Mouse (Mus musculus) T-helper 1 cell (primary cell): ENCODE measurements at regions not wholly inside any gene's neighbourhood (a gene's known extent, or its start where the extent isn't known, plus 50 kb on each side); places are given as distances from the start of the nearest gene placed in this dataset.

ENCODE experiments used
- in situ Hi-C: fragments of 300-600 bp; cut with MboI, MseI; formaldehyde crosslinking; loops from one replicate; pipeline ENCODE4 v1.15.1; 2025; ENCODE audit warnings: high pct_unique_total_duplicates

GRCm38 (mm10) chr16:24218162-24218849 lies 175.0 kb upstream of the Lpp start:
- in situ Hi-C loops, result no loop called here

DNA sequence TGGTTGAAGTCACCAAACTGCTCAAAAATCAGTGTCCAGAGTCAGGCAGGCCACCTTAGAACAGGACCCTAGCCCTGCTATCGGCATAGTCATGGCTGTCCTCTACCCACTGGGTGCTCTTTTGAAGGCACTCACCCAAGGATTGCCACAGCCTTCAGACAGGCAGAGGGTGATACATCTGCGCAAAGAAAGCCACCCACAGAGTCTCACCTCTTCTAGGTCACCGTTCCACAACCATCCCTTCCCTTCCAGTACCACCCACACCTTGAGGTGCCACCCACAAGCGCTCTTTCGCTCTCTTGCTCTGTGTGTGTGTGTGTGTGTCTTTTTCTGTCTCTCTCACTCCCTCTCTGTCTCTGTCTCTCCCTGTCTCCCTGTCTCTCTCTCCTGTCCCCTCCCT lies 176.5 kb upstream of the Lpp start:
- in situ Hi-C loops, result no loop called here

DNA sequence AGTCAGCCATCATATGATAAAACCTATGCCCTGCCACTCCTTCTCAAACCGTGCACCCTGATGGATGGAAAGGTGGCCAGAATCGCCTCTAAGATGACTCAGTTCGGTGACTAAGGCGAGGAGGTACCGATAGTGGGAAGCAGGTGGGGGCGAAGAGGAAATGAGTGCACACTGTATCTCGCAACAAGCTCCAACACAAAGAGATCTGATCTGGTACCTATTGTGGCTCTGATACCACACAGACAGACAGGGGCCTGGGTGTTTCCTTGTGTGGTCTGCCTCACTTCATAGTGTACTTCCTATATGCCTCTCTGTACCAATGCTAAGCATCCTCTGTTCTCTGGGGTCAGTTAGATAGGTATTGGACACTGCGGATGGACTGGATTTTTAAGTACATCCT lies 178.0 kb upstream of the Lpp start:
- in situ Hi-C loops, result no loop called here

DNA sequence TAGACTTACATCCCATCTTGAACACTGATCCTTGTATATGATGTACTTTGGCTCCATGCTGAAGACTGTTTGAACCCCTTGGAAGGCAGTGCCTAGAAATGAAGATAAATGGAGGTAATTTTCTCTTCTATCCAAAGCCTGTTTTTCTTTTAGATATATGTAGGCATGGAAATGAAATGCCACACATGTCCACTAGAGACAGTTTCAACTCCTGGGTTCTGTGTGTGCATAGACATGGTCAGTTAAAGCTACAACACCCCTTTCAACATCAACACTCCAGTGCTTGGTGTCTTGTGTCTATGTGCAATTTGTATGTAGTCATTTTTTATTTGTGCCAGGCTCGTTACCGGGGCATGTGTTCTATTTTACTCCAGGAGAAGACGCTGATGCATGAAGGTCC lies 179.7 kb upstream of the Lpp start:
- in situ Hi-C loops, result no loop called here

GRCm38 (mm10) chr16:24212702-24213101 lies 180.6 kb upstream of the Lpp start:
- in situ Hi-C loops, result no loop called here

- in situ Hi-C loops, result no loop called here
These were observed 181.7 kb upstream of the Lpp start for GRCm38 (mm10) chr16:24211588-24211987.

DNA sequence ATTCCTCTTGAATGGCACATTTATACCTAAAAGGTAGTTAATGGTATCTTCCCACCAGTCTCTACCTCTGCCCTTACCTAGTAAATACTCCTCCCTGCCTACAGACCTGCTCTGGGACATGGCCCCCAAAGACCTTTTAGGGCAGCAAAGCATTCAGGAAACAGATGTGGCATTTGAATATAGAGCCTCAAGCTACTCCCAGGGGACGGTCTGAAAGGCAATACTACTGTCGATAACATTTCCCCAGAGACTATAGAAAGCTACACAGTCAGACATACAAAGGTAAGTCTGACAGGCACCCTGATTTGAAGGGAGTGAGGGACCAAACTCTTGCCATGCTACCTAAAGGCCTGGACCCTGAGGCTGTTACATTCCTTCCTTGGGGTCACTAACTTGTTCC lies 184.4 kb upstream of the Lpp start:
- in situ Hi-C loops, result no loop called here

DNA sequence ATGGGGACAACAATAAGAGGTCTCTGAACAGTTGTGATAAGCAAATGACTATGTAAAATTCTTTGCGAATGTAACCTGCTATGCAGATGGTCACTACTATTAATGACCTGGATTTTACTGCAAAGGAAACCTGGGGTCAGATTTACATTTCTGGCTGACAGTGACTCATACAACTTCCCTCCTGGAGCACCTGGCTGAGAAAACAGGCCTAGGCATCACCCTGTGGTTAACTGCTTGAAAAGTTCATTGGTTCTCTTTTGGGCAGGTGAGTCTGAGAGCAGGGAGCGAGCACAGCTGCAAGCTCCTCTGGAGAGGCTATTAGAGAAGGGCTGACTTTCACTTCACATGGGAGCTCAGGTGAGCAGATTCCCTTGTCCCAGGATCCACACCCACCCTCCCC lies 185.2 kb upstream of the Lpp start:
- in situ Hi-C loops, result no loop called here

- in situ Hi-C loops, result no loop called here
These were observed 186.3 kb upstream of the Lpp start for GRCm38 (mm10) chr16:24207056-24207455.

- in situ Hi-C loops, result no loop called here
These were observed 186.8 kb upstream of the Lpp start for GRCm38 (mm10) chr16:24206461-24206861.

DNA sequence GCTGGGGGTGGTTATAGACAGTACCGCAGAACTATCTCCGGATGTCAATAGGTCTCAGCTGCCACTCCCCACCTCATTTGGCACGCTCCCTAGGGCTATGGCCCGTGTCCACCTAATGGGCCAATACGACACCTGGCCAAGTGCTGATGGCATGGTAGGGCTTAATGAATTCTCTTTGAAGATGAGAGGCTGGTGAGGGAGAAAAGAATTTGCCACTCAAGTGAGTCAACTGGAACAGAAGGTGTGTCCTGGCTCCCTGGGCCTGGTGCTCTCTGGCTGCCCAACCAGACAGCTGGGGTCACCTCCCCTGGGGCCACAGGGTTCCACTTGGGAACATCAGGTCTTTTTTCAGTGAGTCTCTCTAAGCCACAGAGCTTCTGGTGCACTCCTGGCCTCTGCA lies 187.7 kb upstream of the Lpp start:
- in situ Hi-C loops, result no loop called here

DNA sequence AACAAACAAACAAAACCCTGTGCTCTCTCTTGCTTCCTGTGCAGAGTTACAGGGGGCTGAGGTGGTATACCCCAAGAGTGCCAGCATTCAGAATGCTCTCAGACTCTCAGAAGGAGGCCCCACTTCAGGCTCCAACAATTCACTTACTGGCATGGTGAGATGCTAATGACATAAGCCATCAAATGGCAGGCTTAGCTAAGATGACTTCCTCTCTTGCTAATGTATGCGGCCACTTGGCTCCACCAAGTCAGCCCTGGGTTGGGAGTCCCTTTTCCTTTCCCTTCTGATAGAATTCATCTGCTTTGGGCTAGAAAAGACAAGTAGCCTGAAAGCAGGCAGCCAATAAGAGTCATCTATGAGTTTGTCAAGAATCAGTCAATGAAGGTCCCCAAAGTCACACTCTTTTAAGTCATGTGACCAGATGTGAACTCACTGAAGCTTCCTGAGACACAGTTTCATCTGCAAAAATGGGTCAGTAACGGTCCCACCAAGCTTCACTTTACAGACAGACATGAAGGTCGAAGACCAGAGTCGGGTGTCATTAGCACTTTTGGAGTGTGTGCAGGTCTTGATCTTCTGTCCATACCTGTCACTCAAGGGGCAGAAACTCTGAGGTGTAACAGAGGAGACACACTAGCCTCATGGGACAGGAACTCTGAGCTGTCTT lies 189.1 kb upstream of the Lpp start:
- in situ Hi-C loops, result no loop called here

GRCm38 (mm10) chr16:24202653-24203052 lies 190.7 kb upstream of the Lpp start:
- in situ Hi-C loops, result no loop called here

DNA sequence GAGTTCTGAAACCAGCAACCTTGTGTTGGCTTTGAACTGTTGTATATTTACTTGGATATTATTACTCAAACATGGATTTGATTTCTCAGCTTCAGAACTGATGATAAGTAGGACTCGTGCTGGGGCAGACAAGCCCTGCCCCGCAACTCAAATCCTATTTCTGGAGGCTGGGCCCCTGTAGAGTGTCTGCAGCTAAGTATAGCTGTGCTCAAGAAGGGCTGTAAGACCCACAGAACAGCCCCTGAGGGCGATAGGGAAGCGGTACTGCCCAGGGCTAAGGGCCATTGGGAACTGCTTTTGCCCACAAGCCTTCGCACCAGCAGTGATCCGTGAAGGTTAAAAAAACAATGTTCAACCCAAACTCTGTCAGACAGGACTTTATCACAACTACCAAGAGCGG lies 191.9 kb upstream of the Lpp start:
- in situ Hi-C loops, result no loop called here

GRCm38 (mm10) chr16:24200200-24200599 lies 193.1 kb upstream of the Lpp start:
- in situ Hi-C loops, result no loop called here

GRCm38 (mm10) chr16:24199408-24200167 lies 193.7 kb upstream of the Lpp start:
- in situ Hi-C loops, result no loop called here

DNA sequence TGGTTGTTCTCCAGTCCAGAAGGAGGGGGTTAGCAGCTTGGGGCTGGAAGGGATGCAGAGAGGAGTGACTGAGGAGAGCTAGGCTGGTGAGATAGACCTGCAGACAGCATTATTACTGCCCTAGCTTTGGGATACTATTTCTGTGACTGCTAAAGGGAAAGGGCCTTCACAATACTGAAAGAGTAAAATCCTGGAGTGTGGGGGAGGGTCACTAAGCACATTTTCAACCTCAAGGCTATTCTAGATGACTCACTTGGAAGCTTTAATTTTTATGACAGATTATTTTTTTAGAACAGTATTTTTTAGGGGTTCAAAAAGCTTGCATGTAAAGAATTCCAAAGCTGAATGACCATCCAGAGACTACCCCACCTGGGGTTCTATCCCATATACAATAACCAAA lies 195.0 kb upstream of the Lpp start:
- in situ Hi-C loops, result no loop called here

DNA sequence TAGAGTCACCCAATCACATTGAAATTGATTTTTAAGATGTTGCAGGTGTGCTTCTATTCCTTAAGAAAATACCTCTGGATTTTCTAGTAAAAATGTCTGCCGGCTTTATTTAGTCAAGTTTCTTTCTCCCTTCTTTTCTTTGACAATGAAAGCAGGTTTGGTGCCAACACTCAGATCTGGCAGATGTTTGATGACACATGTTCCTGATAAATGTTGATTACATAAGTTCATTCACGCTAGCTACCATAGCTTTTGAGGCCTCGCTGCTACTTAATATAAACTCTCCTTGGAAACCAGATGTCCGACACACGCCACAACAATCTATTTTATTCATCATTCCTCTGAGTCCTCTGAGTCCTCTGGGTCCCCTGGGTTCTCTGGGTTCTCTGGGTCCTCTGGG lies 195.7 kb upstream of the Lpp start:
- in situ Hi-C loops, result no loop called here

DNA sequence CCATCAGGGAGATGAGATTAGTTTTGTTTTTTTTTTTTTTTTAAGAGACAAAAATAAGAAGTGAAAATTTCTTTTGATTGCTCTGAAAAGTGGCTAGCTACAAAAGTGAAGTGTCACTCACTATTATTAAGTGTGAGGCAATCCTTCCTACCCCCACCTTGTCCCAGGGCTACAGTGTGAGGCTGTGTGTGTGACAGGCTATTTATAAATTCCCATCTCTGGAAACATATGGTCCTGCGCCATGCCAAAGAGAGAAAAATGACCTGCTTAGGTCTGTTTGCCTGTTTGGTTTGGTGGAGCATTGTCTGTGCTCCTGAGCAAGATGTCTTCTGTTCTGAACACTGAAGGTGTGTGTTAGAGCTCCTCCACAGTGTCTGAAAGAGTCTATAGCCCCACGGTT lies 199.4 kb upstream of the Lpp start:
- in situ Hi-C loops, result no loop called here

DNA sequence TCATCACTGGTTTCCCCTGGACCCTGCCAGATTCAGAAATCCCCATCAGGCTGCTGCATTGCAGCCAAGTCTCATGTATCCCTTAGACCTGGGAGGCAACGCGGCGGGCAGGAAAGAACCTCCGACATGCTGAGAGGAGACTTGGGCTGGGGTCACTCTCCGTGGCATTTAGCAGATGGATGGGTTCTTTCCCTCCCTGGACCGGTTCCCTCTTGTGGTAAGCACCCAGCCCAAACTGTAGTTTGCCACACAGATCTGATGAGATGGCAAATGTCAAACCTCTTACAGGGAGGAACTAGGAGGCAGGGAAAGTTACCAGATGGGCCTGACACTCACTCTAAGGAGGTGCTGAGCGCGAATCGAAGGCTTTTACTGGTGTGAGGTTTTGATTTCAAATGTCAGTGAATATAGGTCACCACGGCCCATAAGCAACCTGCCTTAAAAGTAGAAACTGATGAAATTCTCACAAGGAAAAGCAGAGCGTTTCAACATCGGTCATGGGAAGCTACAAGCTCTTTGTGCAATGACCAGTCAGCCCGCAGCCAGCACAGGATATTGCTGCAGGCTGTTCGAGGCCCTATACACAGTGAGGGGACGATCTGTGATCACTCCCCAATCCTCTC lies 199.9 kb upstream of the Lpp start:
- in situ Hi-C loops, result no loop called here

DNA sequence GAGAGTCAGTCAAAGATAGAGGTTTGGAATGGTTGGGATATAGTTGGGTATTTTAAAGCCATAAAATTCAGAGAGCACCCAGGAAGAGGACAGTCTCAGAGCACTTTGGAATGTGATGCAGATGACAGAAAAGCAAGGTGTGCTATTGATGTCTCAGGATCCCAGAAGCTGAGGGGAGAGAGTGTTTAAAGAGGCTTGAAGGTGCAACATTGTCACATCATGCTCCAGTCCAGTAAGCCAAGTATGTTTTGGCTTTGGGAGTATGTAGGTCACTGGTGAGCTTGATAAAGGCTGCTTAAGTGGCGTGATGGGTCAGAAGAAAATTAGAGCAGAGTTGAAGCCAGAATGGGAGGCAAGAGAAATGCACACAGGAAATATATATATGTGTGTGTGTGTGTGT lies 201.3 kb upstream of the Lpp start:
- in situ Hi-C loops, result no loop called here

GRCm38 (mm10) chr16:24187131-24187530 lies 198.5 kb upstream of the Bcl6 start:
- in situ Hi-C loops, result no loop called here

DNA sequence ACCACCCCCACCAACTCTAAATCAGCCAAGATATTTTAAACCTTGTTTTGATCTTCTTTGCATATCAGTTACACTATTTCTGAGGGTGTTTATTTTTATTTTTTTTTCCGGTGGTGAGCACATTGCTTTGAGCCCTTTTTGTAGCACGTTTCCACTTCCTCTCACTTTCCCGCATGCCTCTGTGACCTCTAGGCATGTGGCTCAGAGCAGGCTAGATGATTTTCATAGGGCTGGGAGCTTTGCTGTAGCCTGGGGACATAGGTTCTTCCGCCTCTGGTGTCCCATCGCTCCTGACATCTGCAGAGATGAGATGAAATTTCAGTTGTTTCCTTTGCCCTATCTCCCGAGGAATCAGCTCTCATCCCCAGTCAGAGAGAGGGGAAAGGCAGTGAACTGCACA lies 197.3 kb upstream of the Bcl6 start:
- in situ Hi-C loops, result no loop called here
